Mouse (Mus musculus) kidney, adult 2 months (tissue): ENCODE results near the gene Emc3.

Experiments used
- CTCF ChIP-seq: fragments of 200-500 bp; conservative IDR thresholded peaks from 2 replicates; pipeline ENCODE4 v1.5.1; 2011; ENCODE audit warnings: low read depth, mild to moderate bottlenecking, control low read depth, low read length, moderate library complexity, mixed read lengths; ENCODE audit not compliant: insufficient read depth, insufficient read length
- POLR2A ChIP-seq: fragments of 200-500 bp; IDR thresholded peaks from one replicate; pipeline ENCODE4 v1.6.1; 2011; ENCODE audit warnings: low read depth, low read length, control low read depth

- TF ChIP-seq POLR2A (no peak), CTCF (no peak)
Observed at GRCm38 (mm10) chr6:113492101-113492864, 39.2 kb downstream of the Emc3 start.
